Mouse (Mus musculus): Measurements from ENCODE around the gene Hltf.

Hltf gene

GRCm38 (mm10) chr3:20147647-20148046 is 90.0 kb downstream of the Hltf start:
- no peak for DNase-seq

- no peak for DNase-seq
Observed at GRCm38 (mm10) chr3:20150511-20150910, 92.9 kb downstream of the Hltf start.

- DNase-seq = no peak
Observed at GRCm38 (mm10) chr3:20151651-20152050, 94.0 kb downstream of the Hltf start.

- DNase-seq = peak; percentile 67
Observed at GRCm38 (mm10) chr3:20154531-20155367, 97.1 kb downstream of the Hltf start, which contains the start of gene Gyg. TSS of gene Gyg (minus strand) at chr3:20155317.

- DNase-seq = no peak
Observed at GRCm38 (mm10) chr3:20155476-20155875, 97.9 kb downstream of the Hltf start.

GRCm38 (mm10) chr3:20167487-20167886 is 109.9 kb downstream of the Hltf start:
- DNase-seq = no peak
